Mouse (Mus musculus) c-Kit-negative CD71-positive TER-119-positive erythroid progenitor cells, embryonic 14.5 days (primary cell): ENCODE measurements around the gene Tex48.

Experiments
- DNase-seq: peaks from one replicate; pipeline ENCODE4 v3.0.0-alpha.2; 2013; ENCODE audit warnings: low read depth, low spot score

Tex48 gene

GRCm38 (mm10) chr4:63595259-63595658 lies 27.0 kb downstream of the Tex48 start:
- DNase-seq = no peak

- no peak for DNase-seq
These were observed 27.6 kb downstream of the Tex48 start for GRCm38 (mm10) chr4:63594459-63595110.

- DNase-seq = no peak
These were observed 31.7 kb downstream of the Tex48 start for GRCm38 (mm10) chr4:63590538-63590937.

GRCm38 (mm10) chr4:63589987-63590386 lies 32.2 kb downstream of the Tex48 start:
- no peak for DNase-seq

GRCm38 (mm10) chr4:63586240-63586639 lies 36.0 kb downstream of the Tex48 start:
- DNase-seq = no peak

- no peak for DNase-seq
These were observed 37.0 kb downstream of the Tex48 start for GRCm38 (mm10) chr4:63585216-63585615.

GRCm38 (mm10) chr4:63582580-63582979 lies 39.6 kb downstream of the Tex48 start:
- no peak for DNase-seq

GRCm38 (mm10) chr4:63580078-63580477 lies 42.1 kb downstream of the Tex48 start:
- no peak for DNase-seq

GRCm38 (mm10) chr4:63579649-63580048 lies 42.6 kb downstream of the Tex48 start:
- no peak for DNase-seq

- DNase-seq = no peak
These were observed 49.6 kb downstream of the Tex48 start for GRCm38 (mm10) chr4:63572621-63573020.

- no peak for DNase-seq
These were observed 51.9 kb downstream of the Tex48 start for GRCm38 (mm10) chr4:63570208-63570781.

- no peak for DNase-seq
These were observed 52.9 kb downstream of the Tex48 start for GRCm38 (mm10) chr4:63569322-63569721.

GRCm38 (mm10) chr4:63567712-63568390 lies 54.4 kb downstream of the Tex48 start:
- DNase-seq = no peak

- DNase-seq = no peak
These were observed 59.5 kb downstream of the Tex48 start for GRCm38 (mm10) chr4:63562742-63563141.

- DNase-seq = no peak
These were observed 60.2 kb downstream of the Tex48 start for GRCm38 (mm10) chr4:63561861-63562675.

- DNase-seq = no peak
These were observed 62.1 kb downstream of the Tex48 start for GRCm38 (mm10) chr4:63560079-63560478.

GRCm38 (mm10) chr4:63559127-63559697 lies 63.0 kb downstream of the Tex48 start:
- DNase-seq = no peak

GRCm38 (mm10) chr4:63558407-63559081 lies 63.7 kb downstream of the Tex48 start, which contains the start of gene Tmem268:
Gene Tmem268, plus strand, starts transcription at chr4:63558781.
- DNase-seq = peak; percentile 26

GRCm38 (mm10) chr4:63557124-63558059 lies 64.8 kb downstream of the Tex48 start:
- no peak for DNase-seq
